Mouse (Mus musculus): ENCODE results near the gene Adipoq. TPM values are rescaled to one million over a fixed set of nuclear protein-coding genes. Genes with fewer than 3 reads are reported as not detected.
A peak's percentile ranks its signal among the peaks of the same experiment; 100 is the strongest.
"Not testable (repeated sequence)": the region's sequence is repeated elsewhere in the genome, so short reads cannot be mapped to it uniquely, and the experiment has no call there.

Gene Adipoq
- not detected in 2 replicates for polyA plus RNA-seq (2015; fragmentation: Nextera tagmentation; extraction: Ambion mirVana)

GRCm38 (mm10) chr16:23146280-23146679, at the start of gene Adipoq:
Gene Adipoq (plus strand): TSS chr16:23146536.
- 86% methylated on average over 3 of the region's 3 CpGs for WGBS

DNA sequence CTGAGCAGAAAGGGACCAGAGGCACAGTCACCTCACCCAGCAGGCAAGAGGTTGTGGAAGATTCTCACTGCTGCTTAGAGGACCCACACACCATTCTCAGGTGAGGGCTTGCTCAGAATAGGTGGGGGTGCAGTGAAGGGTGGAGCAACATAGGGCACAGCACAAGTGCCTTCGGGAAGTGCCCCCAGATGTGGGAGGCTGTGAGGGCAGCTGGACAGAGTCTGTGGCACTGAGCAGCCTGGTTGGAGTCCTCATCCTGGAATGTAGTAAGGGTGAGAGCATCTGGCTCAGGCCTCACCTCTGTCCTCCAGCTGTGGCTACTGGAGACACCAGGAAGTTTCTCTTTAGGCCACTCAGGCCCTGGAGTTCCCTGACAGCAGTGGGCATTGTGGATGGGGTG, 49.5 kb upstream of the Adipoq start:
- not testable (repeated sequence) for H3K4me3 ChIP-seq (ENCODE audit: low read depth, low read length); H3K36me3 ChIP-seq (ENCODE audit: control insufficient read depth, insufficient read depth, low read length); H3K9me3 ChIP-seq (ENCODE audit: control insufficient read depth, low read length); H3K27ac ChIP-seq (replicated peaks); ATAC-seq (ENCODE audit: low FRiP score, low TSS enrichment); H3K4me2 ChIP-seq (replicated peaks; ENCODE audit: low read depth); H3K9ac ChIP-seq (ENCODE audit: low read length); H3K27me3 ChIP-seq (ENCODE audit: control insufficient read depth, insufficient read depth, low read length); H3K4me1 ChIP-seq (replicated peaks; ENCODE audit: control insufficient read depth, insufficient read depth); DNase-seq (ENCODE audit: low spot score)
- WGBS, result 86% methylated on average over 1 of the region's 1 CpGs

More at GRCm38 (mm10) chr16:23146280-23146679, at the start of gene Adipoq:
- H3K27ac ChIP-seq (replicated peaks), result no peak within 1 kb of the TSS
- H3K9ac ChIP-seq (ENCODE audit: low read length), result no peak within 1 kb of the TSS
- no peak within 1 kb of the TSS for H3K4me2 ChIP-seq (replicated peaks; ENCODE audit: low read depth)
- TF ChIP-seq EP300 (optimal IDR thresholded peaks at IDR 0.05), result no peak
- no peak for TF ChIP-seq CTCF (IDR thresholded peaks at IDR 0.05; ENCODE audit: low read depth)
- no peaks in the 10 kb centered on the region for H3K27me3 ChIP-seq (ENCODE audit: control insufficient read depth, insufficient read depth, low read length)
- no peaks in the 10 kb centered on the region for H3K36me3 ChIP-seq (ENCODE audit: control insufficient read depth, insufficient read depth, low read length)
- no peaks in the 10 kb centered on the region for H3K4me1 ChIP-seq (replicated peaks; ENCODE audit: control insufficient read depth, insufficient read depth)
- H3K4me3 ChIP-seq (ENCODE audit: low read depth, low read length), result no peak within 1 kb of the TSS
- DNase-seq (ENCODE audit: low spot score) (no peak), ATAC-seq (ENCODE audit: low FRiP score, low TSS enrichment) (no peak)
- H3K9me3 ChIP-seq (ENCODE audit: control insufficient read depth, low read length), result no peaks in the 10 kb centered on the region

DNA sequence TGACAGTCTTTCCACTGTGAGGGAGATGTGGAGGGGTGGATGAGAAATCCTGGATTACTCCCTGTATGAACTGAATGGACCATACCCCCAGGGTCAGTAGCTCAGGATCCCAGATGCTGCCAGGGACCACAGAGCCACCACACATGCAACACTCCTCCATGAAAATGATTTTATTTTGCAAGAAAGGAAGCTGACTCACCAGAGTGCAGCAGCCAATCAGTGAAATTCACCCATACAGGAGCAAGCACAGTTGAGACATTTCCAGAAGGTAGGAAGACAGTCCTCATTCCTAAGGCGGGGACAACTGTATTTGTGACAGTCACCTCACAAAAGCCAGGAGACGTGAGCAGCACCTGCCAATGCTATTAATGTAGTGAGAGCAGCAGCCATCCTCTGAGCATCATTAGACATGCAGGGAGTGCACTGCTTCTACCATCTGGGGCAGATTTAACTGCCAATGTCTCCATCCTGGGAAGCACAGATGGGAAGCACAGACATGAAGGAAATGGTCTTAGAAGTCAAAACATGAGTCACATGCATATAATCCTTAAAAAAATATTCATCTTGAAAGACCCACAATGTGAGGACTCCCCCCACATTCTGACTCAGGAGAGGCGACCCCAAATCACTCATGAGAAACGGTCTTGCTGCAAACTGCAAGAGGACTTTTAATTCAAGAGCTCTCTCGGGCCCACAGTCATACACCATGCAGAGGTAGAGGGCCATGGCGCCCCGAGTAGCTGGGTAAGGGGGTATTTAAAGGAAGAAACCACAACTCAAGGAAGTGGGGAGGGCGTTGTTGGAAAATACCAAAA, 48.8 kb upstream of the Adipoq start:
- ATAC-seq (ENCODE audit: low FRiP score, low TSS enrichment); DNase-seq (ENCODE audit: low spot score); H3K9me3 ChIP-seq (ENCODE audit: control insufficient read depth, low read length); H3K27ac ChIP-seq (replicated peaks); H3K27me3 ChIP-seq (ENCODE audit: control insufficient read depth, insufficient read depth, low read length); H3K4me2 ChIP-seq (replicated peaks; ENCODE audit: low read depth); H3K4me1 ChIP-seq (replicated peaks; ENCODE audit: control insufficient read depth, insufficient read depth); H3K9ac ChIP-seq (ENCODE audit: low read length); H3K4me3 ChIP-seq (ENCODE audit: low read depth, low read length); H3K36me3 ChIP-seq (ENCODE audit: control insufficient read depth, insufficient read depth, low read length): not testable (repeated sequence)
- 80% methylated on average over 8 of the region's 8 CpGs for WGBS

- not testable (repeated sequence) for DNase-seq (ENCODE audit: low spot score); H3K36me3 ChIP-seq (ENCODE audit: control insufficient read depth, insufficient read depth, low read length); H3K9ac ChIP-seq (ENCODE audit: low read length); H3K4me1 ChIP-seq (replicated peaks; ENCODE audit: control insufficient read depth, insufficient read depth); ATAC-seq (ENCODE audit: low FRiP score, low TSS enrichment); H3K27me3 ChIP-seq (ENCODE audit: control insufficient read depth, insufficient read depth, low read length); H3K27ac ChIP-seq (replicated peaks); H3K9me3 ChIP-seq (ENCODE audit: control insufficient read depth, low read length); H3K4me3 ChIP-seq (ENCODE audit: low read depth, low read length); H3K4me2 ChIP-seq (replicated peaks; ENCODE audit: low read depth)
- 83% methylated on average over 1 of the region's 1 CpGs for WGBS
Observed at GRCm38 (mm10) chr16:23098105-23098452, 48.3 kb upstream of the Adipoq start.

- no peak overlapping the region for H3K27ac ChIP-seq (replicated peaks)
Observed at GRCm38 (mm10) chr16:23099632-23100031, 46.7 kb upstream of the Adipoq start.

DNA sequence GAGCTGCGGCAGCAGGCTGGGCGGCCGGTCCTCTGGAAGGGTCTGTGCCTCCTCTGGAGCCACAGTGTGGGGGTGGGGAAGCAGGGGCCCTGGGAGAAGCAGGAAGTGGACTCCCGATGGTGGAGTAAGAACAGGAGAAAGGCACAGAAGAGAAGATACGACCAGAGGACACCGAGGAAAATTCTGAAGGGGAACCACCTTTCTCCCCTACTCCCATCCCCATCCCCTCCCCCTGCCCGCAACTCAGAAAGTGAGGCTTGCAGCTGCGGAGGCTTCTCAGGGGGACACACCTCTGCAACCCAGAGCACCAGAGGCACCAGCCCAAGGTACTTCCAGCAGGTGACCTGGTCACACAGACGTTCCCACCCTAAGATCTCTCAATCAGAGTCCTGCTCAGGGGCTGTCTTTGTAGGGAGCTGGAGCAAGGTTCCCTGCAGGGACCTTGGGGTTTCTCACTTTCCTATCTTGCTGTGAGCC, 46.2 kb upstream of the Adipoq start:
- H3K9ac ChIP-seq (ENCODE audit: low read length), result peak overlapping the region; percentile 52
- TF ChIP-seq CTCF (IDR thresholded peaks at IDR 0.05; ENCODE audit: low read depth), result no peak
- no peak for TF ChIP-seq EP300 (optimal IDR thresholded peaks at IDR 0.05)
- ATAC-seq (ENCODE audit: low FRiP score, low TSS enrichment) (peak; percentile 52; the same call in 1 of the 2 replicates), DNase-seq (ENCODE audit: low spot score) (peak; percentile 58)
- no peaks in the 10 kb centered on the region for H3K36me3 ChIP-seq (ENCODE audit: control insufficient read depth, insufficient read depth, low read length)
- H3K9me3 ChIP-seq (ENCODE audit: control insufficient read depth, low read length), result no peaks in the 10 kb centered on the region
- peaks cover 5% of the 10 kb centered on the region; the same call in 1 of the 2 replicates for H3K4me1 ChIP-seq (replicated peaks; ENCODE audit: control insufficient read depth, insufficient read depth)
- peak overlapping the region; percentile 18; the same call in 1 of the 2 replicates for H3K27ac ChIP-seq (replicated peaks)
- no peaks in the 10 kb centered on the region for H3K27me3 ChIP-seq (ENCODE audit: control insufficient read depth, insufficient read depth, low read length)
- WGBS, result 4% methylated on average over 9 of the region's 9 CpGs
- H3K4me2 ChIP-seq (replicated peaks; ENCODE audit: low read depth), result peak overlapping the region; percentile 63
- peak overlapping the region; percentile 31 for H3K4me3 ChIP-seq (ENCODE audit: low read depth, low read length)

More at GRCm38 (mm10) chr16:23099632-23100031, 46.7 kb upstream of the Adipoq start:
- no peak for TF ChIP-seq CTCF (IDR thresholded peaks at IDR 0.05; ENCODE audit: low read depth)
- no peak for TF ChIP-seq EP300 (optimal IDR thresholded peaks at IDR 0.05)
- WGBS, result 17% methylated on average over 12 of the region's 12 CpGs
- ATAC-seq (ENCODE audit: low FRiP score, low TSS enrichment), result no peak
- peaks cover 5% of the 10 kb centered on the region; the same call in 1 of the 2 replicates for H3K4me1 ChIP-seq (replicated peaks; ENCODE audit: control insufficient read depth, insufficient read depth)
- H3K36me3 ChIP-seq (ENCODE audit: control insufficient read depth, insufficient read depth, low read length), result no peaks in the 10 kb centered on the region
- peak overlapping the region; percentile 63 for H3K4me2 ChIP-seq (replicated peaks; ENCODE audit: low read depth)
- no peaks in the 10 kb centered on the region for H3K27me3 ChIP-seq (ENCODE audit: control insufficient read depth, insufficient read depth, low read length)
- no peaks in the 10 kb centered on the region for H3K9me3 ChIP-seq (ENCODE audit: control insufficient read depth, low read length)
- H3K4me3 ChIP-seq (ENCODE audit: low read depth, low read length), result peak overlapping the region; percentile 31
- DNase-seq (ENCODE audit: low spot score), result no peak
- no peak overlapping the region; the same call in 1 of the 2 replicates for H3K9ac ChIP-seq (ENCODE audit: low read length)
